Mouse (Mus musculus): Measurements from ENCODE around the gene Mfap3.
"Not testable (repeated sequence)": the region's sequence is repeated elsewhere in the genome, so short reads cannot be mapped to it uniquely, and the experiment has no call there.

The Mfap3 gene

DNA sequence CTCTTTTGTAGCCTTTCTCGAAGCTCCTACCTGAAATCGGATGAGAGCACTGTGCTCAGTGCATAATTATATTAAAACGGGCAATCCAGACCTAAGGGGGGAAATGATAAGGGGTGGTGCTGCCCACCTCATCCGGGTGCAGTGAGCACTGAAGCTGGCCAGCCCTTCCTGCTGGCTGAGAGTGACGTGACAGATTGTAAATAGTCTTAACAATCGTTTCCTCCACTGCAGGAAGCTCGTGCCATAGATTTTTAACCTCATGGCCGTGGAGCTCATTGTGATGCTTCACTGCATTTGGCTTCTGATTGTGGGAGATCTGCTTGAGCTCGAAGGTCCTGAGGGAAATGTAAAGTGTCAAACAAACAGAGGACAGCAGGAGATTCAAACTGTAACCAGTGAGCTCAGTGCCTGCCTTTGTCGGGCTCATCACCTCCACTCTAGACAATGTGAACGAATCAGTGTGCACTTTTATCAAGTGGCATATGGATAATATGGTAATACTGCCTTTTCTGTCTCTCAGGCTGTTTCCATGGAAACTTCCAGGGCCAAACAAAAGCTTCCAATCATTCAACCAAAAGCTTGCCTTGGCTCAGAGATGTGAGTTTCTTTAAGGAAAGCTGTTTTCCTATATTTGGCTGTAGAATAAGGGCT lies 13.0 kb downstream of the Mfap3 start:
- peak; percentile 56 for DNase-seq

DNA sequence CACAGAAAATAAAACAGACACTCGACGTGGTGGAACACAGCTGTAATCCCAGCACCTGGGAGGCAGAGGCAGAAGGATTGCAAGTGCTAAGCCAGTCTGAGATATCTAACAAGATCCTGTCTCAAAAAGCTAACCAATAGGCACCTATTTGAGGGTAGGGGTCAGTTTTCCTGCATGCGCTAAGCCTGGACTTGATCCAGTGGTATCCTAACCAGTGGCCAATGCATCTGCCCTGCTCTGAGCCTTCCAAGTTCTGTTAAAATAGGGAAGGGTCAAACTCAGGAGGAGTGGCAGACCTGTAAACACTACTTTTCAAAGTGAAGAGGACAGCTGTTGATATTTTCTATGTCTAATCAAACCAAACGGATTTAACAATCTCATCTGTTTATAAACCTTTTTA lies 13.8 kb downstream of the Mfap3 start:
- DNase-seq, result no peak

DNA sequence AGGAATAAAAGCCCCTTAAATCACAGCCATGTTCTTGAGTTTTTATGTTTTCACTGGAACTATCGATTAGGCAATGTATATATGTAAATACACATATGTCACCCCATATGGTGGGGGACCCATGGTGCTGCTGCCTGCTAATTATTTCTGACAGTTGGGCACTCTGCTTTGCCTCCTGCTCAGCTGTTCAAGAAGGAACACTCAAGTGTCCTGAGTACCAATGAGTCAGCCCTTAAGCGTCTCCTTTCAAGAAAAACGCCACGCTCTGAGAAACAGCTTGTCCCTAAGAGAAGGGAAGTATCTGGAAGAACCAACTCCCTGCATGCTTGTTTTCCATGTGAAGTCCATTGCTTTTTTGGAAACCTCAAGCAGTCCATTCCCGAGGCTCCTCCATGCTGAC lies 17.4 kb downstream of the Mfap3 start:
- DNase-seq, result no peak

DNA sequence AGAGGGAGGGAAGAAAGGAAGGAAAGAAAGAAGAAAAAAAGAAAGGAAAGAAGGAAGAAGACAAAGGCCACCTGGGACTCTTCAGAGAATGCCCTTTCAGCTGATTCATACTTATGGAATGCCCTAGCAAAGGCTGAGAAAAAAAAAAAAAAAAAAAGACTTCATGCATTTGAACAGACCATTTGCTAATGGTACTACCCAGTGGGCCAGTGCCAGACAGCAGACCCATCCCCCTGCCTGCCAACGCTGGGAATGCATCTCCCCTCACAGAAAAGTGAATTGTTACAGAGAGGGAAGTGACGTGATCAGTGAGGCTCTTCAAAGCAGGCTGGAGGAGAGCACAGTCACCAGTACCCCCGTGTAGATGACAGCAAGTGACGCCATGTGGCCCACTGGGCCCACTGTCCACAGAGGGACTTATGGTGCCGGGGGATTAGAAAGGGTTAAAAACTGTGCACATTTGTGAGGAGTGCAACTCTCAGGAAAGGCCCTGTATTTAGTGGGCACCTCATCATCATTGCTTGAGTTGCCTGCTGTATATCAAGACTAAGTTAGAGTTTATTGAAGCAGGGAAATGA lies 21.5 kb downstream of the Mfap3 start:
- no peak for DNase-seq

DNA sequence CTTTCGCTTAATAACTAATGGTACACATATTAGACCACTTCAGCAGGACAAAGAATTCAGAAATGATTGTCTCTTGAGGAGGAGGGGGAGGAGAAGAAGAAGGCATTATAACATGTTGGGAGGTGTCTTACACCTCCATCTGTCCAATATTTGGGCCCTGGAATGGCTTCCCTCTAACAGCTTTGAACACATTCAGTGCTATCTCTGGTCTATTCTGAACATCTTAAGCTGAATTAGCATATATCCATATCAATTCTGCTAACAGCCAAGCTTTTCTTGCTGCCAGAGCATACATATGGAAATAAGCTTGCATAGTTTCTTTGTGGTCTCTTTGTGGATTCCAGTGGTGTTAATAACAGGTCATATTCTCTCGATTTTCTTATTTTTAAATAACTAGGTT lies 22.2 kb downstream of the Mfap3 start:
- DNase-seq, result no peak

DNA sequence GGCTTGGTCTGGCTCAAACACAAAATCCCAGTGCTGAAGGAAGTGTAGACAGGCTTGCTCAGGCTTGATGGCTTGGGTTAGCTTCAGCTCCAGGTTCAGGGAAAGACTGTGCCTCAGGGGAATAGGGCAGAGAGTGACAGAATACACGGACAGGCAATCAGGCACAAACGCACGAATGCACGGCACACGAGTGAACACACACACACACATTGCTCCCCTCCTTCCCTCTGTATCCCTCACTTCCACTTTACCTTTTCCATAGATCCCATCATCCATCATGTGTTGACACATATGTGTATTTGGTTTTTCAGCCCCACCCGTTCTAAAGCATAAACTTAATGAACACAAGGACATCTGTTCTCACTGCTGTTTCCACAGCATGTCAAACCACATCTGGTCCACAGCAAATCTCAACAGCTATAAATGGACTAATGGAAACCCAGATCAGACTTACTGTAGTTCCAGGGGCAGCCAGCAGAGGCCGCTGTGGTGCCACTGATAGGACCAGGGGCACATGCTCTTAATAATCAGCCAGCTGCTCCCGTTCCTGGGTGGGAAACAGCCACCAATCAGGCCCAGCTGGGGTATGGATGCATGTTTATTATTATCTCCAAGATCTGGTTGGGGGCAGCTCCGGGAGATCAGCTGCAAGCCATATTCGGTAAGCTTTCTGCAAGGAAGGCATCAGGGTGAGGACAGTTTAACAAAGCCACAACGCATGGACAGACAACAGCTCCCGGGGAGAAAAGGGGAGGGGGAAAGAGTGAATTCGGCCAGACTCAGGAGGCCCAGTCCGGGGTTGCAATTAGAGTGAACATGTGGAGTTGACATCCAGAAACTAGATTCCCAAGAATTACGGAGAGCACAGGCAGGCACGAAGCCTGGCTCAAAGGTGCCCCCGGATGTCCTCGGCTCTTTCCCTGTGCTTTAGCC lies 30.4 kb downstream of the Mfap3 start:
- peak; percentile 81 for DNase-seq

DNA sequence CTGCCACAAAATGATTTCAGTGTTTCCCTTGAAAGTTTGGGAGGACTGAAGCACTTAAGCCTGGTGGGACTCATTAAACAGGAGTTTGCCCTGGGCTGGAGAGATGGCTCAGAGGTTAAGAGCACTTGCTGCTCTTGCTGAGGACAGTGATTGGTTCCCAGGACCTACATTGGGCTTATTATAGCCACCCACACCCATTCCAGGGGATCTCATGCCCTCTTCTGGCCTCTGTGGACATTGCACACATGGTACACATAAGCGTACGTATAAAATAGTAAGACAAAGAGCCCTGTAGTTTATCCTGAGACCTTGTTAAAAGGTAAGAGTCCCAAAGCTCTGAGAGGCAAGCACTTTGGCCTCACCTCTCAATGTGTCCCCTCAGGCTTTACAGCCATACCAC lies 31.8 kb downstream of the Mfap3 start:
- DNase-seq, result no peak

DNA sequence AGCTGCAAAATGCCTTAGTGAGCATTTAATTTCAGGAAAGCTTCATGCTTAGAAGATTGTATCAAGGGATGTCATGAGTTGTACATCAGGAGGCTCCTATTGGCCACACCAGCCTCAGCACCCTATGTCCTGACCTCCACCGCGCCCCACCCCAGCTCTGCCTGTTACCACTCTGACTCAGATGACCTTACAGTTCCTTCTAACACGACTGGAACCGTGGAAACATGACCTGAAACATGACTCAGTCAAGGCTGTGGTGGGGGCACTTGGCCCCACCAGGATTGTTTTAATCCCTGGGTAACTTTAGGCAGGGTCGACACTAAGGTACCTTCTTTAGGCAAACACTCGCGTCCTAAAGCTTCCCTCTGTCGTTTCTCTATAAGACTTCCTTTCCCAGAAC lies 32.6 kb downstream of the Mfap3 start:
- DNase-seq, result no peak

DNA sequence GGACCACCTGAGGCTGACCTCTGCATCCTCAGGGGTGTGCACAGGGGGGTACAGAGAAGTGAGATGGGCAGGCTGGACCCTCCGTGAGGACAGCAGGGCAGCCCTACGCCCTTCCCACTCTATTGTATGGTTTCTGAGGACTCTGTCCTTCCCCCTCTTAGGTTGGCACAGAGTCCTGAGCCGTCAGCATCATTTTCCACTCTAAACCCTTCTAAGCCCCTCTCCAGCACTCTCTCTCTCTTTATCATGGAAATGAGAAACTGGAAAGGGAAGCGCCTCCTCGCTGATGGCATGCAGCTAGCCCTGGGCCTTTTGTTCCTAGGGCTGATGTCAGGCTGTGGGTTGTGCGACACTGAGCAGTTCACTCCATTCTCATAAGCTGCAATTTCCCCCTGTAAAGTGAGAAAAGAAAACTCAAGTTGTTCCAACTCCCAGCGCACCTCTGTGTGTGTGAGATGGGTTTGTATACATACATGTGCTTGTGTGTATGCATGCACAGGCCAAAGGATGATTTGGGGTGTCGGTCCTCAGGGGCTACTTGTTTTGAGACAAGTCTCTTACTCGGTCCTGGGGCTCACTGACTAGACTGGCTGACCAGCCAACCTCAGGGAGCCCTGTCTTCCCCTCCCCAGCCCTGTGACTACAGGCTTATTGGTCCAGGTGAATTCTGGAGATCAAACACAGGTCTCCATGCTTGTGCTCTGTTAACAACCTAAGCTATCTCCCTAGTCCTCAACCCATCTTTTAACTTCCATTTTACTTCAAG lies 34.7 kb downstream of the Mfap3 start:
- no peak for DNase-seq

DNA sequence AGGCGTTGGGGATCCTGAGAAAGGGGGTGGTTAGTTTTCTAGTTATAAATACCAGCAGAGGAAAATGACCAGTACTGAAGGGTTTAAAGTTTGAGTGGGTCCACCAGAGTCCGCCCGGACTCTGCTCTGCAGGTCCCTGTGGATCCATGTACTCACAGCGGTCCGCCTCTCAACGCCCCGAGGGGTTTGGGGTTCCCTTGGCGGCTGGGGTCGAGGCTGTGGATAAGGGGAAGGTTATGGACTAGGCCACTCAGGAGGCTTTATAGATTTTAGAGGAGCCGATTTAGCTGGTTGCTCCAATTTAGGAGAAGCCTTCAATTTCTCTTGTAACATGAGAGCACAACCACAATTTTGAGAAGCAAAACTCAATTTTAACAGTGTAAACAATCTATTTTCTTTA lies 39.5 kb downstream of the Mfap3 start:
- not testable (repeated sequence) for DNase-seq

DNA sequence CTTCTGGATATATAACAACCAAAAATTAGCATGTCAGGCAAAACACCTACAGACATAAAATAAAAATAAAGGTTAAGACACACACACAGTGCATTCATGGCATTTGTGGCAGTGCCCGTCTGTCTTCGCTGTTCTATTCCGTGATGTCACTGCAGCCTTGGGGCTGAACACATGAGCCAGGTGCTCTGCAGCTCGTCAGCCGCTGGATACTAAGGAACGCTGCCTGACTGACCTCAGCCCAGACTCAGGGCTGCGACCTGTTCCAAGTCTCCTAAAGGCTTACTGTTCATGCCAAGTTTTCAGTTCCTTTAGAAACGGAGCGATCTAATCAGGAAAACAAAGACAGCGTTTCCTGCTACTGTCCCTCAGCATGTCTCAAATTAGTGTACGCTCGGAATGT lies 46.1 kb downstream of the Mfap3 start:
- DNase-seq, result no peak

DNA sequence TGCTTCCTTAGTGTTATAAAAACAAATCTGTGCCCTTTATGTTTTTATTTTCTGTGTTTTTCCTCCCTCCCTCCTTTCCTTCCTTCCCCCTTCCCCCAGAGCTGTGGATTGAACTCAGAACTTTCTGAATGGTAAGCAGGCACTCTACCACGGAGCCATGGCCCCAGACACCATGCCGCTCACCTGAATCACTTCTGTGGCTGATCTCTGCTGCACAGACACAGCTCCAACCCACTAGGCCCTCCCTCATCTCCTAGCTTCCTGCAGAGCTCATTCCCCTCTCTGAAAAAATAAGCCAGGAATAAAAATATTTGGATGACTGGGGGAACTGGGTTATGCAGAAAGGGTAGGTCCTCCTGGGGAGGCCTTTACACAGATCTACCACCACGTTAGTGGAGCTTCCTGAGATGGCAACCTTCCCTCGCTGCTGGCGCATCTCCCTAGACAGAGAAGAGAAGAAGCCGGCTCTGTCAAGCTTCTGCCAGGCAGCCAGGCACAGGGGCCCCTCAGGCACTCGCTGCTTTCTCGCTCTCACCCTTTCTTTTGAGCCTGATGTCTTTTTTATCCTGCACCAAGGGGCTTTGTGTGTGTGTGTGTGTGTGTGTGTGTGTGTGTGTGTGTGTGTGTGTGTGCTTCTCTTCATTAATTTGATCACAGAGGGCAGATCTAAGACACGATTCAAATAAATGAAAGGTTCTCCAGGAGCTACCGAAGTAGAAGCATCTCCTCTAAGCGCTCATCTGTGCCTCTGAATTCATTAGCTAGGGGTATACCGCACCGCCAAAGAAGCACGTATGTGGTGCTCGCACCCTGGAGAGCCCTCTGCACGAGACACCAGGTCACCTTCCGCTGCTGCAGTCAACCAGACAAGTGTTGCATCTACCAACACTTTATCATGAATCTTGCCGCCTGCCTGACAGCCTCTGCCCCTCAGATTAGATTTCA lies 47.9 kb downstream of the Mfap3 start:
- no peak for DNase-seq

DNA sequence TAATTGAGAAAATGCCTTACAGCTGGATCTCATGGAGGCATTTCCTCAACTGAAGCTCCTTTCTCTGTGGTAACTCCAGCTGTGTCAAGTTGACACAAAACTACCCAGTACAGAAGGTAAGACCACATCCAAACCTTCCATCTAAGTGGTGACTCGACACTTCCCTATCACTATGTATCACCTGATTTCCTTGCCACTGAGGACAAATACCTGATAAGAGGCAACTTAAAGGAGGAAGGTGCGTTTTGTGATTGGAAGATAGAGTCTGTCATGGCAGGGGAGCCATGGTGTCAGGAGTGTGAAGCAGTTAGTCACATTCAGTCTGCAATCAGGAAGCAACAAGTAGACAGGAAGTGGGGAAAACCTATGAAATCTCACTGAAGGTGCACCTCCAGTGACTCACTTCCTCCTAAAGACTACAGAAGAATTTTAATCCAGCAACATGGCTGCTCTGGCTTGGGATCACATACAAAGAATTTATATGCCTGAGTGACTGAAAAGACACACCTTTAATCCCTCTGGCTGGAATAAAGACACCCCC lies 50.6 kb downstream of the Mfap3 start:
- no peak for DNase-seq

DNA sequence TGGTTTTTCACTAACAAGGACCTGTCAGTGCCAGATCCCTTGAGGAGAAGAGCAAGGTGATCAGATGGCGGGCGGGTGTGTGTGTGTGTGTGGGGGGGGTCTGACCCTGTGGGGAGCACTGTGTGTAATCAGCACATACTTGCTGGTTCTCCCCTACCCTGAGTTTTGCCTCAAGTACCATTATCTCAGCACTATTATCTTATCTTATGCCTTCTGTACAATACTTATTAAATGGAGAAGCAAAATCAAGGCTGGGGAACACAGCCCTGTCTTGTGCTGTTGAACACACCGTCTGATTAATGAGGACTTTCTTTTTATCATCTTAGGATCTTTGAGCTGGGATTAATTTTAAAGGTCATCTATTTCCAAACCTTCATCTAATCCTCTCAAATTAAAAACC lies 52.6 kb downstream of the Mfap3 start:
- no peak for DNase-seq

DNA sequence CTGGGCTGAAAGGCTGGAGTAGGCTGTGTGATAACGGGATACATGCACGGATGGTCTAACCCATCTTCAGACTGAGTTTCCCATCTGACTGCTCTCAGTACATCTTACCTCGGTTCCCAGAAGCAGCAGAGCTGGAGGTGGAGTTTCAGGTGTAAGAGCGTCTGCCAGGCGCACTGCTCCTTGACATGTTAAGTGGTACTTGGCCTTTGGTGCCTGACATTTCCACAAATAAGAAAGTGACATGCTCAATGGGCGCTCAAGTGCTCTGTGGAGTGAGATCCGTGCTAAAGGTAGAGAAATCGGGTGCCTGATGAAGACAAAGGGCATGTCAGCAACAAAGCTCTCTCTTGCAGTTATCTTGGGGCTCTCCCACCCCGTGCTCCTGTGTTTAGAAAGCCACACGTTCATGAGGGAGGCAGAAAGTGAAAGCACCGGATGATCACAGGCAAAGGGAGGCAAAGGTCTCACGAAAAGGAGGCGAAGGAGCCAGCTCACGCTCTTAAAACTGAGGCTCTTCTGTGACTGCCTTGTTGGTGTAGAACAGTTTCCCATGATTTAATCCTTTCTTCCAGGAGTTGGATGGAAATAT lies 55.3 kb downstream of the Mfap3 start:
- no peak for DNase-seq

DNA sequence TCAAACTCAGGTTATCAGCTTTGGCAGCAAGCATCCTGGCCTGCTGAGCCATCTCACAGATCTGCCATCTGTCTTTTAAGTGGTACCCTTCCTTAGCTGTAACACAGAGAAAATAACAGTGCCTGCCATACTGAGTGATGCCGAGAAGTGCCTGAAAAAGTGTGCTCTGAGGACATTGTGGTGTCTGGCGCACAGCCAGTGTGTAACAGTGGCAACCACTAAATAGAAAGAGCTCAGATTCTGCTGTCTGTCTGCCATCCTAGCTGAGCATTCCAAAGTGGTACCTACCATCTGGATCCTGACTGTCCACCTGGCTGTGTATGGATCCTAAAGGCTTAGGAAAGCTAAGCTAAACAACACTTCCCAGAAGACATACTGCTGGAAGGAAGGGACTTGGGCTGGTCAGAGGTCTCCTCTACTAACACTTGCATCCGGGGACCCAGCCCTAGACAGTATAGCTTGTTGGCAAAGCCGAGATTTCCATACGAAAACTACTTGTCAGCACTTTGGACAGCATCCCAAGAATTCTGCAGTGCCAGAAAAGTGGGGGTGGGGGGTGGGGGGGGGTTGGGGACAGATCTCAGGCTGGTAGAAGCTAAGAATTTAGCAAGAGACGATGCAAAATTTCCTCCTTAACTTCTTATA lies 58.5 kb downstream of the Mfap3 start:
- no peak for DNase-seq

DNA sequence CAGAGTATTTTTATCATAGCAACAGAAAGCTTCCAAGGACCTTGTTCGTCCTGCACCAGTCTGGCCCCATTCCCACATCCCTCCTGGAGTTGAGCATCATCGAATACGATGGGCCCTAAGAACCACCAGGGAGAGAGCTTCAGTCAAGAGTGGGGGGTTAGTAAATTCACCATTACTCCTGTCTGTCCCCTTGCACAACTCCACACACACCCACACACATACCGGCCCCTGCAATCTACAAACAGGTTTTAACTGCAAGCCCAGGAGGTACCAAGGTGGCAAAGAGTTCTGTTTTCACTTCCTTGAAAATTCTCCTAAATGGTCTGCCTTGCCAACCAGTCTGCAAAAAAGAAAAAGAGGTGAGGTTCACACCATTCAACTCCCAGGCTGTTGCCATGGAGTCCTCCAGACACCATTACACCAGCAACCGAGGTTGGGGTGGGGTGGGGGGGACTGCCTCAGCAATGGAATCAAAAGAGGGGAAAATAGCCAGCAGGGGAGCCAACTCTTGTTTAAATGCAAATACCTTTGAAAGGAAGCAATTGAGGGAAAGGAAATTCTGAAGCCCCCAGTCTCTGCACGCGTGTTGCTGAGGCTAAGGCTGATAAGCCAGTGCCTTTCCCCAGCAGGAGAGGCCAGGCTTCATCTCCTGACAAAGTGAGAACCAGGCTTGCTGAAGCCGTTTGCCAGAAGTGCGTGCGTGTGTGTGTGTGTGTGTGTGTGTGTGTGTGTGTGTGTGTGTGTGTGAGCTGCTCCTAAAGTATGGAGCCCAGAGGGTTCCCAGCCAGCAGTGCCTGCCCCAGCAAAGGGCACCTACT lies 64.6 kb downstream of the Mfap3 start:
- no peak for DNase-seq
